Mouse (Mus musculus): Measurements from ENCODE around the gene Intu. TPM values are rescaled to one million over a fixed set of nuclear protein-coding genes. Genes with fewer than 3 reads are reported as not detected.

Intu gene
- total and polyA plus RNA-seq, 3 experiments, result 9.7 to 12.3 TPM; not detected in 1

- Histone ChIP-seq H3K79me2 (ENCODE audit: control insufficient read depth, insufficient read depth, low read length, poor library complexity) (no peaks in the 10 kb centered on the region), H3K4me3 (ENCODE audit: control insufficient read depth in 1 of 2, insufficient read depth in 1 of 2, low read depth in 2 of 2, low read length in 2 of 2) (no peak overlapping the region), H3K9ac (ENCODE audit: control insufficient read depth, low read depth, low read length, poor library complexity, severe bottlenecking) (no peak overlapping the region), H3K4me1 (ENCODE audit: control insufficient read depth in 1 of 2, insufficient read depth in 2 of 2, low read length in 2 of 2) (peaks cover 2 to 8% of the 10 kb centered on the region in 2 experiments), H3K27ac (ENCODE audit: control insufficient read depth, low read depth, low read length) (no peak overlapping the region), H3K27me3 (ENCODE audit: control insufficient read depth in 1 of 2, insufficient read depth in 2 of 2, low read length in 2 of 2) (no peaks in the 10 kb centered on the region), H3K9me3 (replicated peaks; ENCODE audit: insufficient read depth, low read length) (no peaks in the 10 kb centered on the region), H3K36me3 (ENCODE audit: control insufficient read depth in 1 of 2, insufficient read depth in 2 of 2, low read length in 2 of 2) (peaks cover 0 to 10% of the 10 kb centered on the region in 2 experiments; a peak in 2 of 4 replicates)
- peak; percentile 56 for DNase-seq (ENCODE audit: low read depth, low spot score)
- TF ChIP-seq ZMIZ1 (IDR thresholded peaks at IDR 0.05; ENCODE audit: low read depth, low read length), result no peak
- TF ChIP-seq JUND (IDR thresholded peaks at IDR 0.05; ENCODE audit: low read depth, low read length), result no peak
- no peak for TF ChIP-seq POLR2AphosphoS5 (IDR thresholded peaks at IDR 0.05; ENCODE audit: borderline replicate concordance, low read depth, low read length)
- TF ChIP-seq MYB (IDR thresholded peaks at IDR 0.05; ENCODE audit: low read depth, low read length), result no peak
- TF ChIP-seq MXI1 (IDR thresholded peaks at IDR 0.05; ENCODE audit: low read depth, low read length), result no peak
- TF ChIP-seq EP300 (IDR thresholded peaks at IDR 0.05; ENCODE audit: low read depth in 1 of 2, low read length in 2 of 2), result peak in 1 of 2 experiments; percentile 25; a peak in 2 of 4 replicates
- no peak for TF ChIP-seq CHD1 (IDR thresholded peaks at IDR 0.05; ENCODE audit: low read depth, low read length)
- TF ChIP-seq NRF1 (IDR thresholded peaks at IDR 0.05; ENCODE audit: insufficient read depth, low read depth, low read length, poor library complexity, severe bottlenecking), result no peak
- TF ChIP-seq ETS1 (IDR thresholded peaks at IDR 0.05; ENCODE audit: low read depth, low read length), result peak; percentile 69
- no peak for TF ChIP-seq MYC (IDR thresholded peaks at IDR 0.05; ENCODE audit: low read depth, low read length)
- 0 out of 2 replicates have a peak, but pooled peaks have one; percentile 19 for TF ChIP-seq RCOR1 (IDR thresholded peaks at IDR 0.05; ENCODE audit: low read depth, low read length)
- TF ChIP-seq GATA1 (IDR thresholded peaks at IDR 0.05; ENCODE audit: low read depth, low read length), result peak; percentile 47; the same call in 1 of the 2 replicates
- TF ChIP-seq SIN3A (IDR thresholded peaks at IDR 0.05; ENCODE audit: low read length), result no peak
- no peak for TF ChIP-seq HCFC1 (IDR thresholded peaks at IDR 0.05; ENCODE audit: low read depth, low read length)
- no peak for TF ChIP-seq BHLHE40 (IDR thresholded peaks at IDR 0.05; ENCODE audit: borderline replicate concordance, low read depth, low read length)
- TF ChIP-seq MEF2A (IDR thresholded peaks at IDR 0.05; ENCODE audit: extremely low read depth, insufficient replicate concordance, low read depth, low read length, poor library complexity, severe bottlenecking), result no peak
- no peak for TF ChIP-seq RAD21 (IDR thresholded peaks at IDR 0.05; ENCODE audit: low read depth, low read length)
- no peak for TF ChIP-seq E2F4 (IDR thresholded peaks at IDR 0.05; ENCODE audit: borderline replicate concordance, low read depth, low read length)
- no peak for TF ChIP-seq TBP (IDR thresholded peaks at IDR 0.05; ENCODE audit: low read depth, low read length)
- no peak for TF ChIP-seq SMC3 (IDR thresholded peaks at IDR 0.05; ENCODE audit: low read depth, low read length)
- no peak for TF ChIP-seq ZKSCAN1 (IDR thresholded peaks at IDR 0.05; ENCODE audit: low read depth, low read length)
- no peak for TF ChIP-seq TCF12 (IDR thresholded peaks at IDR 0.05; ENCODE audit: low read depth, low read length)
- no peak for TF ChIP-seq KAT2A (conservative IDR thresholded peaks at IDR 0.05; ENCODE audit: low read depth, low read length)
- TF ChIP-seq GABPA (IDR thresholded peaks at IDR 0.05; ENCODE audit: low read depth, low read length), result no peak
These were observed 187.9 kb downstream of the Intu start for GRCm38 (mm10) chr3:40719022-40719421.

All from MEL (cell line).